Mouse (Mus musculus) MEL (cell line): ENCODE data around the gene Pank4. TPM values are rescaled to one million over a fixed set of nuclear protein-coding genes. Genes with fewer than 3 reads are reported as not detected.
A peak's percentile ranks its signal among the peaks of the same experiment; 100 is the strongest.

Experiments
- DNase-seq: peaks from one replicate; pipeline ENCODE4 v3.0.0; 2011; ENCODE audit warnings: low read depth, low spot score
- H3K27ac ChIP-seq: 2 replicates; pipeline ENCODE4 v1.5.1; 2012; ENCODE audit warnings: low read depth, mild to moderate bottlenecking, control low read depth, low read length, moderate library complexity; ENCODE audit not compliant: control insufficient read depth
- H3K27me3 ChIP-seq, 2 experiments: fragments of 150-350 bp in 1 of 2; sonication (generic) in 1 of 2; 2 replicates each; pipeline ENCODE4 v1.6.1; 2012; ENCODE audit warnings: low read length in 2 of 2, mild to moderate bottlenecking in 2 of 2, improper control_type of control experiment in 1 of 2, moderate library complexity in 1 of 2; ENCODE audit not compliant: insufficient read depth in 2 of 2, control insufficient read depth in 1 of 2
- H3K36me3 ChIP-seq, 2 experiments: 2 replicates each; pipeline ENCODE4 v1.6.1; 2012 to 2014; ENCODE audit warnings: low read length in 2 of 2, improper control_type of control experiment in 1 of 2, inconsistent platforms in 1 of 2, mild to moderate bottlenecking in 1 of 2; ENCODE audit not compliant: insufficient read depth in 2 of 2, control insufficient read depth in 1 of 2
- H3K4me1 ChIP-seq, 2 experiments: fragments of 150-350 bp in 1 of 2; sonication (generic) in 1 of 2; 2 replicates each; pipeline ENCODE4 v1.6.1; 2012; ENCODE audit warnings: low read length in 2 of 2, improper control_type of control experiment in 1 of 2, mild to moderate bottlenecking in 1 of 2; ENCODE audit not compliant: insufficient read depth in 2 of 2, control insufficient read depth in 1 of 2
- H3K4me3 ChIP-seq, 2 experiments: fragments of 150-350 bp in 1 of 2; sonication (generic) in 1 of 2; 2 replicates each; pipeline ENCODE4 v1.5.1; 2012; ENCODE audit warnings: low read depth in 2 of 2, low read length in 2 of 2, mild to moderate bottlenecking in 2 of 2, moderate library complexity in 2 of 2, control low read depth in 1 of 2, improper control_type of control experiment in 1 of 2; ENCODE audit not compliant: control insufficient read depth in 1 of 2, insufficient read depth in 1 of 2
- H3K79me2 ChIP-seq: 2 replicates; pipeline ENCODE4 v1.6.1; 2012; ENCODE audit warnings: mild to moderate bottlenecking, low read length, moderate library complexity; ENCODE audit not compliant: control insufficient read depth, poor library complexity, insufficient read depth
- H3K9ac ChIP-seq: 2 replicates; pipeline ENCODE4 v1.6.1; 2012; ENCODE audit warnings: low read depth, mild to moderate bottlenecking, control low read depth, low read length, moderate library complexity; ENCODE audit not compliant: control insufficient read depth, poor library complexity, severe bottlenecking
- H3K9me3 ChIP-seq: fragments of 150-350 bp; sonication (generic); replicated peaks from 2 replicates; pipeline ENCODE4 v1.6.1; 2012; ENCODE audit warnings: mild to moderate bottlenecking, low read length, improper control_type of control experiment, moderate library complexity; ENCODE audit not compliant: insufficient read depth
- BHLHE40 ChIP-seq: IDR thresholded peaks from 2 replicates; pipeline ENCODE4 v1.6.1; 2012; ENCODE audit warnings: low read depth, mild to moderate bottlenecking, inconsistent platforms, low read length, improper control_type of control experiment, borderline replicate concordance
- CTCF ChIP-seq, 3 experiments: IDR thresholded peaks in 2 of 3; conservative IDR thresholded peaks in 1 of 3; 2 replicates each; pipeline ENCODE4 v1.5.1; 2011 to 2012; ENCODE audit warnings: low read length in 3 of 3, low read depth in 2 of 3, mild to moderate bottlenecking in 2 of 3, improper control_type of control experiment in 1 of 3, inconsistent platforms in 1 of 3, mixed read lengths in 1 of 3, moderate library complexity in 1 of 3; ENCODE audit not compliant: control insufficient read depth in 1 of 3, insufficient read depth in 1 of 3, poor library complexity in 1 of 3, severe bottlenecking in 1 of 3
- E2F4 ChIP-seq: IDR thresholded peaks from 2 replicates; pipeline ENCODE4 v1.6.1; 2011; ENCODE audit warnings: low read depth, low read length, improper control_type of control experiment, borderline replicate concordance
- EP300 ChIP-seq, 2 experiments: IDR thresholded peaks; 2 replicates each; pipeline ENCODE4 v1.6.1; 2011; ENCODE audit warnings: improper control_type of control experiment in 2 of 2, low read length in 2 of 2, low read depth in 1 of 2, mild to moderate bottlenecking in 1 of 2
- ETS1 ChIP-seq: IDR thresholded peaks from 2 replicates; pipeline ENCODE4 v1.6.1; 2012; ENCODE audit warnings: low read depth, mild to moderate bottlenecking, inconsistent platforms, low read length, improper control_type of control experiment, moderate library complexity
- HCFC1 ChIP-seq: IDR thresholded peaks from 2 replicates; pipeline ENCODE4 v1.6.1; 2012; ENCODE audit warnings: low read depth, mild to moderate bottlenecking, inconsistent platforms, low read length, improper control_type of control experiment, moderate library complexity
- MXI1 ChIP-seq: IDR thresholded peaks from 2 replicates; pipeline ENCODE4 v1.6.1; 2011; ENCODE audit warnings: mild to moderate bottlenecking, low read depth, low read length, improper control_type of control experiment
- NRF1 ChIP-seq: IDR thresholded peaks from 2 replicates; pipeline ENCODE4 v1.6.1; 2014; ENCODE audit warnings: low read depth, mild to moderate bottlenecking, inconsistent platforms, low read length, improper control_type of control experiment, moderate library complexity; ENCODE audit not compliant: poor library complexity, insufficient read depth, severe bottlenecking
- POLR2AphosphoS5 ChIP-seq: IDR thresholded peaks from 2 replicates; pipeline ENCODE4 v1.6.1; 2012; ENCODE audit warnings: low read depth, borderline replicate concordance, mild to moderate bottlenecking, inconsistent platforms, low read length, moderate library complexity, mixed read lengths
- RAD21 ChIP-seq: IDR thresholded peaks from 2 replicates; pipeline ENCODE4 v1.6.1; 2011; ENCODE audit warnings: mild to moderate bottlenecking, low read depth, low read length, improper control_type of control experiment
- RCOR1 ChIP-seq: IDR thresholded peaks from 2 replicates; pipeline ENCODE4 v1.6.1; 2012; ENCODE audit warnings: low read depth, mild to moderate bottlenecking, inconsistent platforms, low read length, improper control_type of control experiment
- SIN3A ChIP-seq: IDR thresholded peaks from 2 replicates; pipeline ENCODE4 v1.6.1; 2012; ENCODE audit warnings: low read length, improper control_type of control experiment, inconsistent platforms
- SMC3 ChIP-seq: IDR thresholded peaks from 2 replicates; pipeline ENCODE4 v1.6.1; 2011; ENCODE audit warnings: low read depth, low read length, improper control_type of control experiment
- TBP ChIP-seq: IDR thresholded peaks from 2 replicates; pipeline ENCODE4 v1.8.0; 2011; ENCODE audit warnings: low read depth, low read length, improper control_type of control experiment
- UBTF ChIP-seq: IDR thresholded peaks from 2 replicates; pipeline ENCODE4 v1.6.1; 2012; ENCODE audit warnings: low read depth, mild to moderate bottlenecking, inconsistent platforms, low read length, improper control_type of control experiment, moderate library complexity, borderline replicate concordance; ENCODE audit not compliant: insufficient read depth
- USF2 ChIP-seq, 2 experiments: IDR thresholded peaks; 2 replicates each; pipeline ENCODE4 v1.6.1; 2011 to 2012; ENCODE audit warnings: improper control_type of control experiment in 2 of 2, low read length in 2 of 2, borderline replicate concordance in 1 of 2, inconsistent platforms in 1 of 2, low read depth in 1 of 2, mild to moderate bottlenecking in 1 of 2; ENCODE audit not compliant: insufficient read depth in 1 of 2
- ZNF384 ChIP-seq: IDR thresholded peaks from 2 replicates; pipeline ENCODE4 v1.6.1; 2012; ENCODE audit warnings: low read depth, mild to moderate bottlenecking, inconsistent platforms, low read length, improper control_type of control experiment
- polyA plus RNA-seq, 2 experiments: library from polyadenylated mRNA; stranded (reverse) in 1 of 2; unstranded in 1 of 2; fragments of >175 nt in 1 of 2; fragments of >200 nt in 1 of 2; gene quantifications; 2 replicates each; pipeline versions ENCODE4 v1.2.1 to v1.2.4; 2012; ENCODE audit warnings: low replicate concordance in 2 of 2, low read depth in 1 of 2; ENCODE audit not compliant: insufficient read length in 2 of 2, insufficient read depth in 1 of 2, missing spikeins in 1 of 2
- total RNA-seq: library from RNA; depleted of rRNA; stranded (reverse); fragments of 300-350 nt; gene quantifications from 2 replicates; pipeline ENCODE4 v1.2.3, GENCODE M21; 2012

The Pank4 gene
- total and polyA plus RNA-seq, 3 experiments = 38.4 to 55.5 TPM; not detected in 1

DNA sequence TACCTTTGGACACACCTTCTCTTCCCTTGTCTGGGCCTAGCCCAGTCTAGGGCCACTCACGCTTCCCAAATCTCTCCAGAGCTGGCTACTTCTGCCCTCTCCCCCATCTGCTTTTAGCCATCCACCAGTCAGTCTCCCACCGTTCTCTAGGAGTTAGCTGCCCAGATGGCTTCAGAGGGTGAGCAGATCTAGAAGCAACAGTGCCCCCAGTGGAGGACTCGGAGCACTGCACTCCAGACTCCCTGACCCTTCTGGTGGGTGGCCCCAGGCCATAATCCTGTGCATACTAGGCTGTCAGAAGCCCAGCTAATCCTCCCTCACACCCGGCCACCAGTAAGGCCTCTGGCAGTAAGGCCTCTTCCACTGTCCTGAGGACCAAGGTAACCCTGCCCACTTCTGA, 48.9 kb downstream of the Pank4 start:
- no peak overlapping the region for H3K4me3 ChIP-seq
- no peak overlapping the region for H3K27ac ChIP-seq
- DNase-seq = peak; percentile 57
- H3K9me3 ChIP-seq = no peaks in the 10 kb centered on the region
- TF ChIP-seq CTCF (IDR thresholded peaks at IDR 0.05 in 2 of 3, conservative IDR thresholded peaks at IDR 0.05 in 1 of 3; ENCODE audit: control insufficient read depth in 1 of 3, insufficient read depth in 1 of 3, low read depth in 2 of 3, low read length in 3 of 3, poor library complexity in 1 of 3, severe bottlenecking in 1 of 3) = peak; percentile 72 to 81 (median 80)
- peak; percentile 44 for TF ChIP-seq SMC3
- no peak for TF ChIP-seq MXI1
- TF ChIP-seq RAD21 = peak; percentile 38
- TF ChIP-seq EP300 (IDR thresholded peaks at IDR 0.05; ENCODE audit: low read depth in 1 of 2, low read length in 2 of 2) = no peak
- H3K9ac ChIP-seq = no peak overlapping the region
- H3K79me2 ChIP-seq = no peaks in the 10 kb centered on the region
- H3K27me3 ChIP-seq = 0 out of 4 replicates have a peak, but pooled peaks cover 0 to 1% of the 10 kb centered on the region in 2 experiments
- no peaks in the 10 kb centered on the region for H3K36me3 ChIP-seq
- no peaks in the 10 kb centered on the region for H3K4me1 ChIP-seq

GRCm38 (mm10) chr4:155014244-155014643, 50.3 kb downstream of the Pank4 start:
- no peaks in the 10 kb centered on the region for H3K9me3 ChIP-seq
- H3K4me1 ChIP-seq = no peaks in the 10 kb centered on the region
- no peak overlapping the region for H3K9ac ChIP-seq
- 0 out of 4 replicates have a peak, but pooled peaks cover 0 to 1% of the 10 kb centered on the region in 2 experiments for H3K27me3 ChIP-seq
- H3K36me3 ChIP-seq = no peaks in the 10 kb centered on the region
- TF ChIP-seq TBP (no peak), E2F4 (no peak), POLR2AphosphoS5 (no peak), ZNF384 (no peak), HCFC1 (no peak), ETS1 (no peak), BHLHE40 (no peak), USF2 (IDR thresholded peaks at IDR 0.05; ENCODE audit: borderline replicate concordance in 1 of 2, insufficient read depth in 1 of 2, low read depth in 1 of 2, low read length in 2 of 2) (no peak), RCOR1 (no peak), SIN3A (no peak), NRF1 (no peak), SMC3 (no peak), UBTF (no peak)
- no peak overlapping the region for H3K4me3 ChIP-seq
- no peak for DNase-seq
- H3K79me2 ChIP-seq = no peaks in the 10 kb centered on the region
- no peak overlapping the region for H3K27ac ChIP-seq
